Mouse (Mus musculus) stomach, embryonic 15.5 days (tissue): Measurements from ENCODE around the gene Fbxw4. TPM values are rescaled to one million over a fixed set of nuclear protein-coding genes. Genes with fewer than 3 reads are reported as not detected.

ENCODE experiments used
- ATAC-seq: fragments of 200-750 bp; cut with Nextera tagmentation; 2 replicates; pipeline ENCODE4 v1.8.0; 2017; ENCODE audit warnings: low read depth, moderate number of reproducible peaks, moderate TSS enrichment; ENCODE audit not compliant: insufficient read depth, low FRiP score
- H3K27ac ChIP-seq: fragments of 300-500 bp; sonication (generic); 2 replicates; pipeline ENCODE4 v1.5.1; 2015; ENCODE audit warnings: mild to moderate bottlenecking, inconsistent platforms
- H3K27me3 ChIP-seq: fragments of 300-500 bp; sonication (generic); replicated peaks from 2 replicates; pipeline ENCODE4 v1.6.1; 2015; ENCODE audit warnings: inconsistent platforms
- H3K36me3 ChIP-seq: fragments of 300-500 bp; sonication (generic); 2 replicates; pipeline ENCODE4 v1.6.1; 2015; ENCODE audit warnings: inconsistent platforms
- H3K4me1 ChIP-seq: fragments of 300-500 bp; sonication (generic); 2 replicates; pipeline ENCODE4 v1.6.1; 2015; ENCODE audit warnings: inconsistent platforms
- H3K4me2 ChIP-seq: fragments of 300-500 bp; sonication (generic); 2 replicates; pipeline ENCODE4 v1.6.1; 2015; ENCODE audit warnings: mild to moderate bottlenecking, inconsistent platforms
- H3K4me3 ChIP-seq: fragments of 300-500 bp; sonication (generic); replicated peaks from 2 replicates; pipeline ENCODE4 v1.5.1; 2015; ENCODE audit warnings: inconsistent platforms
- H3K9ac ChIP-seq: fragments of 300-500 bp; sonication (generic); 2 replicates; pipeline ENCODE4 v1.6.1; 2015; ENCODE audit warnings: inconsistent platforms
- H3K9me3 ChIP-seq: fragments of 300-500 bp; sonication (generic); 2 replicates; pipeline ENCODE4 v1.6.1; 2016; ENCODE audit warnings: inconsistent platforms
- WGBS: fragments of 180-500 bp; shearing (Covaris S2); methylation state at CpG from one replicate; pipeline ENCODE4 v1.1.7; 2015; 5-methylcytosine and 5-hydroxymethylcytosine counted together
- polyA plus RNA-seq: library from polyadenylated mRNA; unstranded; fragments of >200 nt; fragmentation: Nextera tagmentation; extraction: Ambion mirVana; gene quantifications from 2 replicates; pipeline ENCODE4 v1.2.1, GENCODE M21; 2015

Gene Fbxw4
- polyA plus RNA-seq: 3.7 and 4.4 TPM in 2 replicates

GRCm38 (mm10) chr19:45659738-45660502 is at the start of gene Fbxw4:
Gene Fbxw4, minus strand, starts transcription at chr19:45660312.
- H3K4me2 ChIP-seq: peak within 1 kb of the TSS; percentile 67
- WGBS: under 1% methylated on average over 84 of the region's 94 CpGs
- ATAC-seq: peak; percentile 85

GRCm38 (mm10) chr19:45708704-45709103 is 48.6 kb upstream of the Fbxw4 start:
- Histone ChIP-seq H3K4me2 (no peak overlapping the region), H3K27me3 (0 out of 2 replicates have a peak, but pooled peaks cover 3% of the 10 kb centered on the region), H3K4me3 (no peak overlapping the region), H3K27ac (no peak overlapping the region), H3K36me3 (no peaks in the 10 kb centered on the region), H3K9ac (no peak overlapping the region), H3K4me1 (no peaks in the 10 kb centered on the region), H3K9me3 (no peaks in the 10 kb centered on the region)
- ATAC-seq: no peak
- WGBS: 77% methylated on average over 3 of the region's 3 CpGs

More at GRCm38 (mm10) chr19:45659738-45660502, at the start of gene Fbxw4:
- Histone ChIP-seq H3K4me3 (peak within 1 kb of the TSS; percentile 89), H3K9ac (peak within 1 kb of the TSS; percentile 88), H3K27me3 (no peaks in the 10 kb centered on the region), H3K4me1 (peaks cover 19% of the 10 kb centered on the region; the same call in 1 of the 2 replicates), H3K9me3 (no peaks in the 10 kb centered on the region), H3K27ac (peak within 1 kb of the TSS; percentile 94), H3K36me3 (no peaks in the 10 kb centered on the region)

DNA sequence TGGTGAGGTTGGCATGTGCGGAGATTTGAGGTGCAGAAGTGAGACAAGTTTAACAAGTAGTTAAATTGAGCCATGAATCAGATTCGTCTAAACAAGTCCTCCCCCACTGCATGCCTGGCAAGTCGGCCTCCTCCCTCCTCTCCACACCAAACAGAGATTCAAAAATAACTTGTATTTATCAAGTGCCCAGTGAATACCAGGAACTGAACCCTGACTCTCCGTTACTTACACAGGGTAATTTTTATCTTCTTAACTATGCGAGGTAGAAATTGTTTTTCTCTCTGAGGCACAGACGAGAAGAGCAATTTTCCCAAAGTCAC is 36.1 kb upstream of the Fbxw4 start:
- WGBS: 33% methylated on average over 6 of the region's 6 CpGs
- no peaks in the 10 kb centered on the region for H3K27me3 ChIP-seq
- H3K36me3 ChIP-seq: no peaks in the 10 kb centered on the region
- no peak overlapping the region for H3K27ac ChIP-seq
- H3K4me3 ChIP-seq: no peak overlapping the region
- H3K9ac ChIP-seq: no peak overlapping the region
- ATAC-seq: no peak
- H3K4me1 ChIP-seq: 0 out of 2 replicates have a peak, but pooled peaks cover 6% of the 10 kb centered on the region
- no peaks in the 10 kb centered on the region for H3K9me3 ChIP-seq
- H3K4me2 ChIP-seq: no peak overlapping the region

- WGBS: 40% methylated on average over 25 of the region's 25 CpGs
- Histone ChIP-seq H3K9ac (no peak overlapping the region), H3K36me3 (no peaks in the 10 kb centered on the region), H3K4me2 (peak overlapping the region; percentile 23; the same call in 1 of the 2 replicates), H3K27me3 (no peaks in the 10 kb centered on the region), H3K4me3 (no peak overlapping the region), H3K4me1 (0 out of 2 replicates have a peak, but pooled peaks cover 6% of the 10 kb centered on the region), H3K27ac (no peak overlapping the region), H3K9me3 (no peaks in the 10 kb centered on the region)
- no peak for ATAC-seq
Observed at GRCm38 (mm10) chr19:45695496-45696280, 35.6 kb upstream of the Fbxw4 start.

DNA sequence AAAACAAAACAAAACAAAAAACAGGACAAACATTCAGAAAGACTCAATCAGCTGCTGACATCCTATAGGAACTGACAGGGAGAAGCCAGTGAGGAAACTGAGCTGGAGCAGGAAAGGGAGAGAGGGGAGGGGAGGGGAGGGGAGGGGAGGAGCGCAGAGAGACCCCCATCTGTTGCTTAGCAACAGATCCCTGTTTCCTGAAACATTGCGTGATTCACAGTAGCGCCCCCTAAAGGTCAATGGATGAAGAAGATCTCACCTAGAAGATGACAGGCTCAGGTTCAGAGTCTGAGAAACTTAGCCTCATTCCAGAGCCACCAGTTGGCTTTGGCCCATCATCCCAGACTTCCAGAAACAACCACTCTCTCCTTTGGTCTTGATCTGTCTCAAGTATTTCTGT is 33.9 kb upstream of the Fbxw4 start:
- H3K4me1 ChIP-seq: 0 out of 2 replicates have a peak, but pooled peaks cover 6% of the 10 kb centered on the region
- no peak for ATAC-seq
- H3K27ac ChIP-seq: no peak overlapping the region
- no peaks in the 10 kb centered on the region for H3K27me3 ChIP-seq
- H3K4me3 ChIP-seq: no peak overlapping the region
- H3K9ac ChIP-seq: no peak overlapping the region
- no peaks in the 10 kb centered on the region for H3K9me3 ChIP-seq
- H3K36me3 ChIP-seq: no peaks in the 10 kb centered on the region
- WGBS: 44% methylated on average over 3 of the region's 3 CpGs
- H3K4me2 ChIP-seq: no peak overlapping the region

GRCm38 (mm10) chr19:45692211-45692610 is 32.1 kb upstream of the Fbxw4 start:
- WGBS: 87% methylated on average over 8 of the region's 8 CpGs
- ATAC-seq: no peak
- no peaks in the 10 kb centered on the region for H3K9me3 ChIP-seq

DNA sequence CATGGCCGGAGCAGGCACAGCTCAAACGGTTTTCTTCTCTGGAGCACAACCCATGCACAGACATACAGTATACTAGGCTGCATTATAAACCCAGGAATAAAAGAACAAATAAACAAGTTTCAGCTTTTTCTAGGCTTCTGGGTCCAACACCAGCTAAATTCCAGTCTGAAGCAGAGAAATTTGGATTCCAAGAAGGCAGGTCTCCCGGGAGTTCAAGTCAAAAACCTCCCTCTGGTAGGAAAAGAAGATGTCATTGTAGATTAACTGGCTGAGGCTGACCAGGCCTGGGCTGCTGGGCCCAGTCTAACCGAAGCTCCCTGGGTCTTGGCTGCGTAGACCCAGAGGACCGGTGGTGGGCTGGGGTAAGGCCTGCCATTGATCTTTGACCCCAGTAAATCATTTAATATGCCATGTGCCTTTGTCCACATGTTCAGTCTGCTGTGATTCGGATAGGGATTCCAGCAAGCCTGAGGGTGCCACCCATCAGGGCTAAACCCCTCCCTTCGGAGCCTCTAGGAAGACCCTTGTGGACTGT is 31.0 kb upstream of the Fbxw4 start:
- ATAC-seq: no peak

More at GRCm38 (mm10) chr19:45692211-45692610, 32.1 kb upstream of the Fbxw4 start:
- no peak overlapping the region for H3K4me2 ChIP-seq
- H3K36me3 ChIP-seq: no peaks in the 10 kb centered on the region
- H3K4me1 ChIP-seq: 0 out of 2 replicates have a peak, but pooled peaks cover 6% of the 10 kb centered on the region
- H3K27me3 ChIP-seq: no peaks in the 10 kb centered on the region
- no peak overlapping the region for H3K27ac ChIP-seq
- H3K4me3 ChIP-seq: no peak overlapping the region
- H3K9ac ChIP-seq: no peak overlapping the region

DNA sequence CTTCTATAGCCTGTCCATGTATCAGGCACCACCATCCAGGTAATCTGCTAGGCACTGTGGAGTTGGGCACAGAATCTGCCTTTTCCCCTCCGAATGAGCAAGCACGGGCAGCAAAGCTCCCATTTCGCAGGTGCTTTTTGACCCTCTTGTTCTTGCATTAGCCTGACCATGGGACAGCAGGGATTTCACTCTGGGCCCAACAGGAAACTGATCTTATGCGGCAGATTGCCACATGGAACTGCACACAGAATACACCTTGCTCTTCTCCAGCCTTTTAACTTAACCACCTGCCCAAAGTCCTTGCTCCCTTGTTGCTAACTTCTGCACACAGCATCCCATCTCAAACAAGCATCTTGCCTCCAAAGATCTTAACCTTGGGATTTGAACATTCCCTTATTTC is 26.9 kb upstream of the Fbxw4 start:
- Histone ChIP-seq H3K27ac (no peak overlapping the region), H3K9ac (no peak overlapping the region), H3K4me1 (no peaks in the 10 kb centered on the region), H3K27me3 (no peaks in the 10 kb centered on the region), H3K36me3 (no peaks in the 10 kb centered on the region), H3K9me3 (no peaks in the 10 kb centered on the region), H3K4me3 (no peak overlapping the region), H3K4me2 (no peak overlapping the region)
- no peak for ATAC-seq
- 64% methylated on average over 4 of the region's 4 CpGs for WGBS

More for the DNA sequence above, 31.0 kb upstream of the Fbxw4 start:
- no peak overlapping the region for H3K27ac ChIP-seq
- H3K4me1 ChIP-seq: 0 out of 2 replicates have a peak, but pooled peaks cover 4% of the 10 kb centered on the region
- H3K27me3 ChIP-seq: no peaks in the 10 kb centered on the region
- no peak overlapping the region for H3K4me2 ChIP-seq
- H3K9me3 ChIP-seq: no peaks in the 10 kb centered on the region
- H3K36me3 ChIP-seq: no peaks in the 10 kb centered on the region
- no peak overlapping the region for H3K4me3 ChIP-seq
- WGBS: 60% methylated on average over 8 of the region's 8 CpGs
- H3K9ac ChIP-seq: no peak overlapping the region

DNA sequence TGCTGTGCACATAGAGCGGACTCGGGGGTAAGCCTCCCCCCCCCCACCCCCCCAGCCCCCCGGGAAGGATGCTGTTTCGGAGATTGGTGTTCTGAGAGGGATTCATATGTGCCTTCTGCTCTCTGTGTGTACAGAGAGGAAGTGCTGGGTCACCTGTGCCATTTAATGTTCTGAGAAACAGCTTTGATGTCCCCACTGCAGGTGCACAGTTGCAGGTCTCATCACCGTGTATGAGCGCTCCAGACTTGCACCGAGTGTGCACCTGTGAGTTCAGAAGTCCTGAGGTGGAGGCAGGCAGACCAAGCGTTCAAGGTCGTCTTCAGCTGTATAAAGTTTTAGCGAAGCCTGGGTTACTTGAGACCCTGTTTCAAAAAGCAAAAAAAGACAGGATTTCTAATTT is 23.6 kb upstream of the Fbxw4 start:
- Histone ChIP-seq H3K36me3 (no peaks in the 10 kb centered on the region), H3K9me3 (no peaks in the 10 kb centered on the region), H3K4me2 (no peak overlapping the region), H3K4me1 (no peaks in the 10 kb centered on the region), H3K27me3 (no peaks in the 10 kb centered on the region), H3K27ac (no peak overlapping the region), H3K4me3 (no peak overlapping the region), H3K9ac (no peak overlapping the region)
- ATAC-seq: no peak
- 62% methylated on average over 10 of the region's 10 CpGs for WGBS

GRCm38 (mm10) chr19:45680495-45681130 is 20.5 kb upstream of the Fbxw4 start:
- Histone ChIP-seq H3K27me3 (no peaks in the 10 kb centered on the region), H3K36me3 (no peaks in the 10 kb centered on the region), H3K4me3 (no peak overlapping the region), H3K4me2 (no peak overlapping the region), H3K27ac (no peak overlapping the region), H3K9ac (no peak overlapping the region), H3K9me3 (no peaks in the 10 kb centered on the region), H3K4me1 (0 out of 2 replicates have a peak, but pooled peaks cover 7% of the 10 kb centered on the region)
- no peak for ATAC-seq
- 43% methylated on average over 3 of the region's 3 CpGs for WGBS

DNA sequence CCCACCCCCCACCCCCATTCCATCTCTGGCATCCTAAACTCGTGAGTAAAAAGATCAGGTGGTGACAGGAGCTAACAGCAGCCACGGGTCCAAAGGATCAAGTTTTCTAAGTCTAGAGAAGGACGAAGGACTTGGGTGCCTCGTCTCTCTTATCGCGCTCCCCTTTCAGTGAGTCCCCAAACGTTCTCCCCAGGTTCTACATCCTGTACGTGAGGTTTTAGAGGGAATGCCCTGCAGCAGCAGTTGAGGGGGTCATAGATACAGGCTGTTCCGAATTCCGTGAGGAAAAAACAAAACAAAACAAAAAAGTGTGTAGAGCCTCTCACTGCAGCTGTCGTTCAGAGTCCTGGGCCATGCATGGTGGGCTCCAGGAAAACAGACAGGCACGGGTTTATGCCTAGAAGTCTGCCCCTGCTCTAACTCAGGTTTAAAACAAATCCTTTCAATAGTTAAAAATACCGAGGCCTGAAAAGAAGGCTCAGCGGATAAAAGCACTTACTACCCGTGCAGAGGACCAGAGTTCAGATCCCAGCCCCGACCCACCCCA is 16.7 kb upstream of the Fbxw4 start:
- no peak overlapping the region for H3K9ac ChIP-seq
- H3K4me3 ChIP-seq: peak overlapping the region; percentile 34
- H3K4me2 ChIP-seq: peak overlapping the region; percentile 62
- no peaks in the 10 kb centered on the region for H3K27me3 ChIP-seq
- 10% methylated on average over 16 of the region's 16 CpGs for WGBS
- ATAC-seq: no peak
- no peaks in the 10 kb centered on the region for H3K9me3 ChIP-seq
- no peak overlapping the region for H3K27ac ChIP-seq
- H3K36me3 ChIP-seq: no peaks in the 10 kb centered on the region
- H3K4me1 ChIP-seq: 0 out of 2 replicates have a peak, but pooled peaks cover 7% of the 10 kb centered on the region
